Mouse (Mus musculus) CD8-positive naive resting alpha-beta T cell, adult 2 months (primary cell): ENCODE measurements around the gene Lenep.

Experiments
- DNase-seq, 2 experiments: peaks; one replicate each; pipeline ENCODE4 v3.0.0; 2022; ENCODE audit warnings: low read depth in 2 of 2, low spot score in 2 of 2

The Lenep gene

DNA sequence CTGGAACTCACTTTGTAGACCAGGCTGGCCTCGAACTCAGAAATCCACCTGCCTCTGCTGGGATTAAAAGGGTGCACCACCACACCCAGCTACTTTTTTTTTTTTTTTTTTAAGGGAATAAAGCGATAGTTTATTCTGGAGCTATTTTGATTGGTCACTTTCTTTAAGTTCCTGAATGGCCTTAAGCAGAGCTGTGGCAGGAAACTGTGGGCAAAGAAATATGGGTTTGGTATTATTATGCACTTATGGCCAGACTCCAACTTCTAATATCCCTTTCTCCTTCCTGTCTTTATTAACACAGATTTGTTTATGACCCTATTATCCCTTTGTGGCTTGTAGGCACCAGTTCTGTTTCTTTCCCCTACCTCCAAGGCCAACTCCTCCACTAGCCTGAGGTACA, 17.8 kb upstream of the Lenep start:
- DNase-seq: no peak

DNA sequence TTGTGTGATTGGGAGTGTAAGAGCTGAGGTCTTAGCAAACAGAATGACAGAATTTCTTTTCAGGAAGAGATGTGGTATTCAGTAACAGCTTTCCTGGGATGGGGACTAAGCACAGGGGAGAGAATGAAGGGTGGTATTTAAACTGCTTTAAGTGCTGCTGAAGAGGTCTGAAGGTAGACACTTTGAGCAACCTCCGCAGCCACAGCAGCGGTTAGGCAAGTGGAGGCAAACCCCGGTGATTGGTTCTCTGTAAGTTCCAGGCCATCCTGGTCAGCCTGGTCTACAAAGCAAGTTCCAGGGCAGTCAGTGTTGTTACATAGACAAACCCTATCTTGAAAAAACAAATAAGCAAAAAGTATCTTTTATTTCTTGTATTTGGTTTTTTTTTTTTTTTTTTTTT, 17.4 kb upstream of the Lenep start:
- no peak for DNase-seq

DNA sequence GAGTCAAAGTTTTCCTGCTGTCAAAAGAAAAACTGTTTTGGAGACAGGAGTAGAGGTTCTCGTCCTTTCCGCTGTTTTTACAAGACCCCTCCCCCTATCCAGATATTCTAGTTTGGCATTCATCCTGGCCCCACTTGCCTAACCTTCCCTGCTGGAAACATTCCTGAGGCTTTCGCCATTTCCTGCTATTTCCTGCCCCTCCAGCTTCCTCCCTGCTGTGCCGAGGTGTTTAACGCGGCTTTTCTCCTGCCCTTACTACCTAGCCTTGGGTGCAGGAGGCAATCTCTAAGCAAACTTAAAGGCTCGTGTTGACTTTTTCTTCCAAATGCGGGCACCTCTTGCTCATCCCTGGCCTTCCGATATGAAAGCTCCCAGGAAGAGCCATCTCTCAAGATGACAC, 17.0 kb upstream of the Lenep start:
- DNase-seq: no peak

DNA sequence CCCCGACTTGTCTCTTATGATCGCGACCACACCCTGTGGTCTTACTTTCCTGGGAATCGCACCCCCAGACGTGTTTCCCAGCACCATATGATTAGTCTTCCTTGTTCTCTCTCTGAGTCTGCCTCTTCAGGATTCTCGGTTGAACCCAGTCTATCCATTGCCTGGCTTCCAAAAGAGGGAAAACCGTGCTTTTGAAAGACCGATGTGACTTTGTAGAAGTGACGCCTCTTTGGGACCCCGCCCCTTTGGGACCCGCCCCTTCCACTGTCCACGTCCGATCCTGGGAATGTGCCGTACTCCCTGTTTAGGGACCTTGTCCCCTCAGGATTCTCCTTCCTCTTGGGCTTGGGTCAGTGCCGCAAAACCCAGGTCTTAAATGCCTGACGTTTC, 16.3 kb upstream of the Lenep start:
- DNase-seq: no peak

DNA sequence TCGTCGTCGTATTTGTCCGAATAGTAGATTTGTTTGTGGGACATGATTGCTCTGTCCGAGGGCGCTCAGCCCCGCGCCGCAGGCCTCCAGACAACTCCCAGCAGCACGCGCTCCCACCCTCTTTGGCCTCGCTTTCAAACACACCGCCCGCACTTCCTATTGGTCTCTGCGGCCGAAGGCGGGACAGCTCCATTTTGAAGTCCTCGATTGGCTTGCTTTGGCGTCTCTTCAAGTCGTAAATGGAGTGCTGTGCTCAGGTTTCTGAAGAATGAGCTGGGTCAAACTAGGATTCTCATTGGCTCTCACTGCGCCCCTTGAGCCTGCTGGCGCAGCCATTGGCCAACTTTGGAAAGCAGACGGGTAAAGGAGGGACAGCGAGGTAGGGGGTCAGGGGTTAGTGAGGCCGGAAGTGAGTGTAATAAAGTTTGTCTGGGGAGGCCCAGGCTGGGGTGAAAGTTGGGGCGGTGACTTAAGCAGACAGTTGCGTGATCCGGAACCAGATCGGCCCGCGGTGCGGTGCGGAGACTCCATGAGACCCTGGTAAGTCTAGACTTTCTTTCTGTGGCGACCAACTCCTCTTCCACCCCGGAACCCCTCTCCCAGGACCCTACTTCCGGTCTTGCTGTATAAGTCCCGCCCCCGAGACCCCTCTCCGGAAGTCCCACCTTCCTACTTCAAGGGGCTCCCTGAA, 15.7 kb upstream of the Lenep start, which contains the start of the genes Cks1b and Shc1:
Gene Cks1b, minus strand, starts transcription at position 214 of the 691 bp plus-strand sequence.
Gene Shc1, plus strand, starts transcription at position 274 of the 691 bp plus-strand sequence.
- DNase-seq: peak; percentile 92

DNA sequence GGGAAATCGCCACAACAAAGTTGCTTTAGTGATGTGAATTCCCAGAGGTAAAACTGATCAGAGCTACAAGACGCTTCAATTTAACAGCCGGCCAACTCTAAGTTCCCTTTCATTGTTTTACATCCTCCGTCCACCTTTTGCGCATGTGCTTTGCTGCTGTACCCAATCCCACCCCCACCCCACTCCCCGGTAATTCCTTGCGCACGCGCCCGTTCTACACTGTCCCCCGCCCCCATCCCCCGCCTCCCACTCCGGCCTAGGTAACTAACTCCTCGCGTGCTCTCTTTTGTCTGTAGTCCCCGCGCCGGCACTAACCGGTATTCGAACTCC, 15.2 kb upstream of the Lenep start:
- DNase-seq: no peak

DNA sequence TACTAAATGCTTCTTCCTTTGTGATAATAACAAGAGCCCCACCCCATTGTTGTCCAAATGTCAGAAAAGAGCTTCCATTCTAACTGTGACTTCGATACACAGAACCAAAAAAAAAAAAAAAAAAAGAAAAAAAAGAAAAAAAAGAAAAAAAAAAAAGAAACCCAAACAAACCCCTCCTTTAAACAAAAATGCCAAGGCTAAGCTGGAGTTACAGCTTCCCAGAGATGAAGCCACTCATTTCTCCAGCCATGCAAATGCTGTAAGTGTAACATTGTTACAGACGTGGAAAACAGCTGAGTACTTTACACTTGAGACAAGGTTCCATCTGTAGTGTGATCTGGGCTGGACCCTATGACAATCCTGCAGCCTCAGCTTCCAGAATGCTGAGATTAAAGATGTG, 14.5 kb upstream of the Lenep start:
- no peak for DNase-seq

DNA sequence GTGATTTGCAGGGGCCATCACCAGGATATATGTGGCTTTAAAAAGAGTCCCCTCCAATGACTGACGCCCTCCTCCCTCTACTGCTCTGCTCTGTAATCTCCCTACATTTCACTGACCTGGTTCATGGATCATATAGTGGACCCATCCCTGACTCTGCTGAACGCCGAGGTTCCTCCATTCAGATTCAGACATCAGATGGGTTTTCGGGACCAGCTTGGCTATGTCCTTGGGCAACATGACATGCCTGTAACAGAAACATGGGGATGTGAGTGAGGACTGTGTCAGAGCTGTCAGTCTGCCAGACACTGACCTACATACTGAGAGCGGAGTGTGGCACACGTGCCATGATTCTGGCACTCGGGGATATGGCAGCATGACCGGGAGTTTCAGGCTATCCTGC, 13.6 kb upstream of the Lenep start:
- no peak for DNase-seq

DNA sequence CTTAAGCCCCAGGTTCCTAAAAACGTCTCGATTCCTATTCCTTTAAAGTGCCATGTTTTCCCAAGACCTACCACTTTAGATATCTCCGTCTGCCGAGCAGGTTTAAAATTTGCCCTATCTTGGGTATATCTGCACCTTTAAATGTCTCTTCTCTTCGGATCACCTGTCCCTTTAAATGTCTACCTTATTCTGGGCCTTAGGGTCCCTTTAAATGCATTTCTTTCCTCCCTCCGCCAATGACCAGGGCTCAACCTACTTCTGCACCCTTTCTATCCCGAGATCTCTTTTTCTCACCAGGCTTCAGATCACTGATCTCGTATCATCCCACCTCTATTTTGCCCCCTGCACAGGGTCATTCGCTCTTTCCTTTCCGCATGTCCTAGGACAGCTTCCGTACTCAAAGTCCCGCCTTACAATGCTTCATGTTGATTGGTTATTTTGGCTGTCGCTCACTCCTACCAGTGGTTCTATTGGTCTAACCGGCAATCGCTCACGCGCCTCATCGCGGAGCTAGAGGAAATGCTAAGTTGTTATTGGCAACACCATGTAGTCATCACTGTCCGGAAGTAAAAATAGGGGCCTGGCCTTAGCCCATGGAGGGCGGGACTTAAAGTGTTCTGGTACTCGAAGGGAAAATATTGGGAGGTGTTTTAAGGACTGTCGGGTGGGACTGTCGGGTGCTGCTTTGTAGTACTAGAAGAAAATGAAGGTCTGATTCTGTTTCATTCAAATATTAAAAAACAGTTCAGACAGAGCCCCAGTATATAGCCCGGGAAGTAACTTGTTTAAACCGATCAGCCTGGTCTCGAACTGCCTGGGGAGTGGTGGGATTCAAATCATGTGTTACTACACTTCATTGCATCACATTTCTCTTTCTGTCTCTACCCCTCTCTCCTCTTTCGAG, 9.1 kb upstream of the Lenep start, which contains the start of gene Flad1:
Gene Flad1, minus strand, starts transcription at position 381 of the 904 bp plus-strand sequence.
- peak; percentile 96 to 99 for DNase-seq

DNA sequence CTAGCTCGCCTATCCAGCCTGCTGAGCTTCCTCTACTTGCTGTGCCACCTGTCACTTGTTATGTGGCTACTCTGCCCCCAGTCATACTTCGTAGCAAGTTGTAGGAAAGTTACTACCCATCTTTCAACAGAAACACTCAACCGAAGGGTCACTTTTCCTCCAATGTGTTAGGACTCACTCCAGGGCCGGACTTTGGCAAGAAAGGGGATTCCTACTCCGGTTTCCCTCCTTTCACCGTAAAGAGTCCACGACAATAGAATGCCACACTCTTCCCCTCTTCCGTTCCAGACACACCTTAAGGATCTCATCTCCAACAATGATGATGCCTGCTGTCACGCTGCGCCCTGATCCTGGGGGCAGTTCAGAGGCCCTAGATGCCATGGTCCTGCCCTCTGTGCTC, 8.3 kb upstream of the Lenep start:
- DNase-seq: no peak

DNA sequence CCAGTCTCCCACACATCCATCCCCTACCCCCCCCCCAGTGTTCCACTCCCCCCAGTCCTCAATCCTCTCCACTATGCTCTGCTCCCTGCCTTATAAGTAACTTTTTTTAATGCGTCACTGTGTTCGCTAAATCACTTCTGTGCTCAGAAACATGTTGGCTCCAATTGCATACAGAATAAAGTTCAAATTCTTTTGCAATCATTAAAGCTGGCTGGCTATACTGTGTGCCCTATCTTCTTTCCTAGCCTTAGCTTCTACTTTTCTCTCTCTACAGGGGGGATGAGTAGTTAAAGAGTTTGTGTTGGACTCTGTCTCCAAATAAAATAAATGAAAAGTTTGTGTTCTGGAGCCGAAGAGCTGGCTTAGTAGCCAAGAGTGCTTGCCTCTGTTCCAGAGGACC, 7.1 kb upstream of the Lenep start:
- no peak for DNase-seq

DNA sequence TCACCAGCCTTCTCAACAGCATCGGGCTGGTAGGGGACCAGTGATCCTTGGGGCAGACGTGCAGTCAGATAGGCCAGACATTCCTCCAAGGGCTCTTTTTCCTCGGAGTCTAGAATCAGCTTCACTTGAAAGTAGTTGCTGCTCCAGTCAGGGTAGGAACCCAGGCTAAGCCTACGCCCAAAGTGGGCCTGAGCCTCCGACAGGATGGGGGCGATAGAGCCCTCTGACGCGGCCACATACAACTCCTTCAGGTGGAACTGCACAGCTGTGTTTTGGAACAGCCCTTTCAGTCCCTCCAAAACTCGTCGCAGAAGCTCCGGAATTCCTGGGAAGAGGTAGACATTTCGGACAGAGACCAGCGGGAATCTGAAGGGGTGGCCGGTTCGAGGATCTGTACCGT, 5.9 kb upstream of the Lenep start:
- no peak for DNase-seq

DNA sequence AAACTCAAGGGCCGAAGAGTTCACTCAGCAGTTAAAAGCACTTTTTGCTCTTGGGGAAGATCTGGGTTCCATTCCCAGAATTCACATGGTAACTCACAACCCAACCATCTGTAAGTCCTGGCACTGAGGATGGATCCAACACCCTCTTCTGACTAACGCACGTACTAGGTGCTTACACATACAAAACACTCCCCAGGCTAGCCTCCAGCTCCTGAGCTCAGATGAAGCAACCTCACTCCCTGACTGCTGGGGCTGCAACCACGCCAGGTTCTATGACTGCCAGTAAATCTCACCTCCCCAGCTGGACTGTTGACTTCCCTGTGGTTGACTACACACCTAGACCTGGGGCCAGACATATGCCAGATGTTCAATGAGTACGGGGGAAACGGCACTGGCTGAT, 4.3 kb upstream of the Lenep start:
- no peak for DNase-seq

DNA sequence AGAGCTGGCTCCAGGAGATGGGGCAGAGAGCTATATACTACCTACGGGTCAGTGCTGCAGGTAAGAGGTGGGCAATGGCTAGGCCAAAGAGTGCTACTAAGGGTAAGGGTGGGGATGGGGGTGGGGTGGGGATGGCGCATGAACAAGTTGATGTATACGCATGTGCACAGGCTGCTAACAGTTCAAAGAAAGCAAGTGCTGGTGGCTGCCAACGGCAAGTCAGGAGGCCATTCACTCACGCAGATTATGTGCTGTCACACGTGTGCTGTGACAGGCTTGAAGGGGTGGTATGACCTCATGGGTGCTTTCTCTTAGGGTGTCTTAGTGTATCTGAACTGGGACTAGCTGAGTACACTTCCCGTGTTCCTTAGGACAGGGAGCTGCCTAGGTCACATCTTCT, 1.3 kb downstream of the Lenep start:
- no peak for DNase-seq

DNA sequence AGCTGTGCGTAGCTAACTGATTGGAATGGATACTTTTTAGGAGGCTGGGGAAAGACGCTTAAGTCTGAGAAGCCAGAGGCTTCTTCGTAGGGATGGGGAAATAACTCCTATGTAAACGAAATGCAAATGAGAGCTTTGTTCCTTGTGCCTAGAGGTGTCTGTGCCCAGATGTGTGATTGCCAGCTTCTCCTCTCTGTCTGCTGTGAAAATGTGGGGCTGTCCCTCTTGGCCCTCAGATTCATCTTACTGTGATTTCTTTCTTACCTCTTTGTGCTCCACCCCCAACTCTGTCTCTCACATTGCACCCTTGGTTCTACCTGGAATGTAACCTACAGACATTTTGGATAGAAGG, 6.0 kb downstream of the Lenep start:
- no peak for DNase-seq

DNA sequence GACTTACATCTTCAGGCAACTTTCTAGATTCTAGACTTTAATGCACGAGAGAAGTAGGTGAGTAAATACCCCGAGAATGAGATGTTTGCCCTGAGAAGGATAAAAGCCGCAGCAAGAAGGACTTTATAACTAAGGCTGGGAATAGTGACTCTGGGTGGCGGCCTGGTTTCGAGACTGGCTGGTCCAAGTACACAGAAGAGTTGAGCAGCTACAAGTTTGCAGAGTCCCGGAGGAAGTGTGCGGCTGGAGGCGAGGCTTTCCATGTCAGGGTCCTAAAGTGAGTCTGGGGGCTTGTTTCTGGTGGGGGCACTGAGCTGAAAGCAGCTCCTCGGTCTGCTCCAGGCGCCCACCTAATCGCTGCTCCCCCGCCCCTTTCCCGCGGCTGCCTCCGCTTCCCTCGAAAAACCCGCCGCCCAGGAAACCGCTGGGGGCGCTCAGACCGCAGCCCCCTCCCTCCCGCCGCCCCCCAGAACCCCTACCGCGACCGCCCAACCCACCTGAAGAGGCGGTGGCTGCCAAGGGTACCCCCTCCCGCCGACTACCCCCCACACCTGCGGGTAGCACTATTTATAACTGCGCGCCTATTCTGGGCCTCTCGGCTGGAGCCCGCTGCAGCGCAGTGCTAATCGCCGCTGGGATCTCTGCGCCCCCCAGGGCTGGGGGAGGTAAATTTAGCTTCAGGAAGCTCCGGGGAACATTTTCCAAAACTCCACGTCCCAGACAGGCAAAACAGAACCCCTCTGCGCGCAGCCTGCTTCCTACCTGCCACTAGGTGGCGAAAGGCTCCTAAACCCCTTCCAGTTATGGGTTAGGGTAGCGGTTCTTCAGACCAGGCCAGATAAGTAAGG, 6.6 kb downstream of the Lenep start:
- peak in 1 of 2 experiments; percentile 51 for DNase-seq

DNA sequence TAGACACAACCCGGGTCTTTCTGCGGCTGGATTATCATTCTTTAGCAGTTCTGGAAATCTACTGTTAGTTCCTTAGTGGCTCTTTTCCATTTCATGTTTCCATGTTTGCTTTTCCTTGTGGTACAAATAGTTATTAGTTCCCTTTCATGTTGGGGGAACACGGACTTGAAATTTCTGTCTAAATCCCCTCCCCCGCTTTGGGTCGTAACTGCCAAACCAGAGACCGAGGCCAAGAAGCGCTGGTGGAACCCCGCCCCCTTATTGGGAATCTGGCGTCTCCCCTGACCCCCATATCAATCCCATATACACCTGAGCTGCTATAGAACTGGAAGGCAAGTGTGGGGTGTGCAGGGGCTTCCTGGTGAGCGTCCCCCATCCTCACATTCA, 7.2 kb downstream of the Lenep start:
- DNase-seq: no peak

DNA sequence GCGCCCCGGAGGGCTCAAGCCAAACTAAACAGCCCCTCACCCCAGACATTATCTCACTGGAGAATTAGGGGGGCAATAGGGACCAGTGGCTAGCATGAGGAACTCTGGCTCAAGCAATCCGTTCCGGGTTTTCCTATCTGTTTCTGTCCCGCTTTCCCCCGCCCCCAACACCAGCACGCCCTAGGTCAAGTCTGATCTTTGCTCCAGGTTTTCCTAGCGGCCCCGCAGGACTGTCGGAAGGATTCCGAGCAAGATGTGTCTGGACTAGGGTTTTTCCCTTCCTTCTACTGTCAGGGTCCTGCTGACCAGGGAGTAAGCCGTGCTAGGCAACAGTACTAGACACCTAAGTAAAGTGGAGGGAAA, 7.7 kb downstream of the Lenep start:
- DNase-seq: no peak

DNA sequence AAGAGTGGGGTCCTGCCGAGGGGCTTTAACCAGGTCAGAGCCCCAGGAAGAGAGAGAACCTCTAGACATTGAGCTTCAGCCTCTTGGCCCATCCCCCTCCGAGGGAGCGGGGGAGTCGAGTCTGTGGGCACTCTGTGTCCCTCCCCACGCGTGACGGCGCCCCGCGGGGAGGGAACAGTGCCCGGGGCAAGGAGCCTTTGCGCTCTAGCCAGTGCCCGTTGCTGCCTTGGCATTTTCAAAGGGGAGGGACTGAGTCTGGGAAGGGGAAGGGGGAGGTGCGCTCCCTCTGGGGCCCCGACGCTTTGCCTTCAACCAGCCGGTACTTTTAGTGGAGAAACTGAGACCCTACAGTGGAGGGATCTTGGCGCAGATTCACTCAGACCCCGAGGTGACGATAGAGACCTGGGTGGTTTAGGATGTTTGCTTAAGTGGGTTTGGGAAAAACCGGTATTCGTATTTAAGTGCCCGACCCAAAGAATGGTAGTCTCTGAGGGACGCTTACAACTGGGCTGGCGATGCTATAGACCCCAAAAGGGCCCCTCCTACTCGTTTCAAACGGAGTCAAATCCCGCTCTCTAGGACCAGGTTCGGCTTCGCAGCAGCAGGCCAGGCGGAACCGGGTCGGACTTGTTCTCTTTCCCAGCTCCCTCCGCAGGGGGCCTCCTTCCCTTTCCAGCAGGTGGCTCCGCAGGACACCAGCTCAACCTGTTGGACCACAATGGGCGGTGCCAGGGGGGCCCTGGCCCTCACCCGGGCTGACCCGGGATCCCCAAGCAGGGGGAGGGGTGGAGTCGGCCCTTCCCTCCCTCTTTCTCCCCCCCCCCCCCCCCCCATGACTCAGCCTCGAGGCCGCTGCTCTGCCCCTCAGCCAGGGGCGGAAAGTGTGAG, 8.3 kb downstream of the Lenep start, which contains the start of gene Zbtb7b:
Gene Zbtb7b, minus strand, starts transcription at position 771 of the 888 bp plus-strand sequence.
- no peak for DNase-seq

DNA sequence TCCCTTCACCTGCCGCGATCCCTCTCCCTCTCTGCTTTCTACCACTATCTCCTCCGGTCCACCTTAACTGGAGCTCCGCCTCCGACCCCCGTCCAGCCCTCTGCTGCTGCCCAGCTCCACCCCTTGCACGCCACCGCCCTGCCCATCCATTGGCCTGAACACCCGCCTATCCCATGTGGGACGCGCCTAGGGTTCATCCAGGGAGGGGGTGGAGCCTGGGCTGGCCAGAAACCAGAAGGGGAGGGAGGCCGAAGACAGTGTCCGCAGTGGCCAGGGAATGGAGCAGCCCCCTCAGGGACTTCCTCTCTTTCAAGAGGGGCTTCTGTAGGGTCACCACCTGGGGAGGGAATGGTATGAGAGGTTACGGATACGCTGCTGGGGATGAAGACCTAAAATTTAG, 9.0 kb downstream of the Lenep start:
- DNase-seq: no peak

DNA sequence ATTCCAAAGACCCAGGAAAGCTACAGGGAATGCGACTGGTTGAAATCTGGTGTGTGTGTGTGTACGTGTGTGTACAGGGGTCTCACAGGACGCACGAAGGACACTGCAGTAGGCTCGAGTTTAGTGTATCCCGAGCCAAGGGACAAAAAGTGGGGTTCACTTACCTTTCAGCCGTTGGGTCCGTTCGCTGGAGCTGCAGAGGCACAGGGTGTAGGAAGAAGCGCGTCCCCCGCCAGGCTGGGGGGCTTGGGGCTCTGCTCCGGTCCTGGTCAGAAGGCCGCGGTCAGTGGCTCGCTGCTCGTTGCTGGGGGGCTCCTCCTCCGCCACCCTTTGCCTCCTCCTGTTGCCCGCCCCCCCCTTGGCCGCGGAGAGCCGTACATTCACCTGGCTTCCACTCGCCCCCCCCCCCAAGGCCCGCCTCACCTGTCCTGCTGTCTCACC, 9.7 kb downstream of the Lenep start:
- DNase-seq: no peak
